Mouse (Mus musculus) testis, adult 10 weeks (tissue): ENCODE results near the gene Spop. TPM values are rescaled to one million over a fixed set of nuclear protein-coding genes. Genes with fewer than 3 reads are reported as not detected.

Source experiments
- polyA plus RNA-seq: library from polyadenylated mRNA; stranded (reverse); fragments of 350-450 nt; fragmentation: Illumina TruSeq; extraction: RNeasy Lipid Tissue Mini Kit (QIAGEN cat#74804); gene quantifications from one replicate; pipeline ENCODE4 v1.2.3, GENCODE M21; 2014; ENCODE audit warnings: low read depth, low replicate concordance

The Spop gene
- 32.6 TPM for polyA plus RNA-seq

GRCm38 (mm10) chr11:95413641-95414535 is at the start of gene Spop:
TSS of gene Spop (plus strand) at chr11:95414080.

GRCm38 (mm10) chr11:95384319-95384972 is 29.4 kb upstream of the Spop start, which contains the start of gene Slc35b1:
TSS of gene Slc35b1 (plus strand) at chr11:95384692.

GRCm38 (mm10) chr11:95514298-95514861 is 100.5 kb downstream of the Spop start, which contains the start of gene Nxph3:
TSS of gene Nxph3 (minus strand) at chr11:95514570.

Other genes with a start within 250 kb of the Spop start
- gene Tac4, start 152.6 kb upstream of the Spop start, polyA plus RNA-seq = not detected
- gene Kat7, start 103.8 kb upstream of the Spop start, polyA plus RNA-seq = 121 TPM
- gene Fam117a, start 77.1 kb upstream of the Spop start, polyA plus RNA-seq = 1.2 TPM
- gene Slc35b1, start 29.4 kb upstream of the Spop start, polyA plus RNA-seq = 22.6 TPM
- gene Nxph3, start 100.5 kb downstream of the Spop start, polyA plus RNA-seq = not detected
- gene Ngfr, start 173.7 kb downstream of the Spop start, polyA plus RNA-seq = 1.4 TPM